ENCODE assay signal across 26 mouse cellular contexts in genomic region chr5:113604758-113605157, GRCm38 (mm10). TPM values are rescaled to one million over a fixed set of nuclear protein-coding genes. Genes with fewer than 3 reads are reported as not detected.
A peak's percentile ranks its signal among the peaks of the same experiment; 100 is the strongest.
DNase-seq lines count a peak whose midpoint lies in the region; ATAC-seq and TF ChIP-seq lines count a peak whose summit lies in the region.
"Had no signal": no experiment of that assay in that cellular context is flagged by ENCODE, and none has a peak within 500 bp of the region (broad histone marks: within the 10 kb centered on the region; RNA-seq: fewer than 3 reads in every experiment).

No protein-coding gene starts in this region.

- H3K36me3 ChIP-seq in lung, embryonic 14.5 days (ENCODE audit: insufficient read depth): no peaks in the 10 kb centered on the region
- H3K36me3 ChIP-seq in testis, adult 2 months (ENCODE audit: control insufficient read depth, insufficient read depth, low read length): no peaks in the 10 kb centered on the region
- no peaks in the 10 kb centered on the region for H3K36me3 ChIP-seq in thymus, adult 2 months (ENCODE audit: control insufficient read depth, insufficient read depth, low read length)
- H3K36me3 ChIP-seq: forebrain, embryonic 12.5 days; forebrain, embryonic 15.5 days; G1E; heart, embryonic 12.5 days; heart, embryonic 15.5 days; hindbrain, embryonic 10.5 days; hindbrain, embryonic 13.5 days had no signal

- WGBS in lung, embryonic 14.5 days: 42% methylated on average over 4 of the region's 4 CpGs
- WGBS in lung, adult 2 months: 58% methylated on average over 4 of the region's 4 CpGs
- 94% methylated on average over 4 of the region's 4 CpGs for WGBS in thymus, adult 2 months

- no peak overlapping the region for H3K27ac ChIP-seq in lung, embryonic 14.5 days (ENCODE audit: low read depth)
- H3K27ac ChIP-seq in testis, adult 2 months (ENCODE audit: control insufficient read depth, insufficient read depth, low read depth, low read length): no peak overlapping the region
- no peak overlapping the region for H3K27ac ChIP-seq in thymus, adult 2 months (ENCODE audit: control insufficient read depth, insufficient read depth, low read length)
- H3K27ac ChIP-seq: forebrain, embryonic 12.5 days; forebrain, embryonic 15.5 days; heart, embryonic 15.5 days; hindbrain, embryonic 10.5 days; hindbrain, embryonic 13.5 days had no signal

- no peak overlapping the region for H3K4me2 ChIP-seq in lung, embryonic 14.5 days
- H3K4me2 ChIP-seq: forebrain, embryonic 12.5 days; forebrain, embryonic 15.5 days; heart, embryonic 12.5 days; heart, embryonic 15.5 days; hindbrain, embryonic 13.5 days had no signal

- peak; percentile 80 for DNase-seq in lung, embryonic 14.5 days
- no peak for DNase-seq in lung, adult 2 months
- no peak for DNase-seq in testis, postnatal 14 days (ENCODE audit: low spot score)
- DNase-seq in lung, postnatal 25 days (ENCODE audit: low spot score): peak; percentile 25
- DNase-seq in thymus, postnatal 36 days: no peak
- no peak for DNase-seq in thymus, adult 2 months
- DNase-seq: adrenal gland, adult 2 months; adrenal gland, postnatal 25 days; B cell, adult 2 months; cerebellum, adult 18-20 months; cerebellum, adult 9-10 months; cerebellum, postnatal 14 days; gastrocnemius, postnatal 25 days; heart, adult 18-20 months; heart, postnatal 10 days; heart, postnatal 36 days had no signal

- H3K4me1 ChIP-seq in lung, embryonic 14.5 days (ENCODE audit: insufficient read depth): peaks cover 15% of the 10 kb centered on the region
- peaks cover 2% of the 10 kb centered on the region for H3K4me1 ChIP-seq in lung, adult 2 months (ENCODE audit: control insufficient read depth, insufficient read depth, low read length)
- no peaks in the 10 kb centered on the region for H3K4me1 ChIP-seq in testis, adult 2 months (ENCODE audit: control insufficient read depth, insufficient read depth, low read length)
- H3K4me1 ChIP-seq in thymus, adult 2 months (replicated peaks; ENCODE audit: control insufficient read depth, insufficient read depth, low read length): no peaks in the 10 kb centered on the region

- peak; percentile 75; the same call in 1 of the 2 replicates for ATAC-seq in lung, embryonic 14.5 days (ENCODE audit: insufficient read depth)
- ATAC-seq: forebrain, embryonic 15.5 days; hindbrain, embryonic 16.5 days; Patski had no signal

- no peak for TF ChIP-seq POLR2A in lung, adult 2 months (IDR thresholded peaks at IDR 0.05; ENCODE audit: borderline replicate concordance, extremely low read depth, low read depth, low read length)
- no peak for TF ChIP-seq POLR2A in testis, adult 2 months (IDR thresholded peaks at IDR 0.05; ENCODE audit: control insufficient read depth, low read depth, low read length)
- no peak for TF ChIP-seq POLR2A in thymus, adult 2 months (IDR thresholded peaks at IDR 0.05; ENCODE audit: control insufficient read depth, extremely low read depth, insufficient read depth, low read length, poor library complexity)

- TF ChIP-seq CTCF in lung, embryonic 14.5 days (IDR thresholded peaks at IDR 0.05; ENCODE audit: low read depth): no peak
- no peak for TF ChIP-seq CTCF in lung, adult 2 months (IDR thresholded peaks at IDR 0.05; ENCODE audit: insufficient read depth, low read length)
- no peak for TF ChIP-seq CTCF in testis, adult 2 months (IDR thresholded peaks at IDR 0.05; ENCODE audit: control insufficient read depth, insufficient read depth, insufficient replicate concordance, low read depth, low read length)
- no peak for TF ChIP-seq CTCF in thymus, adult 2 months (IDR thresholded peaks at IDR 0.05; ENCODE audit: borderline replicate concordance, control insufficient read depth, extremely low read depth, insufficient read depth, low read length, poor library complexity)

- no peaks in the 10 kb centered on the region for H3K9me3 ChIP-seq in lung, embryonic 14.5 days (ENCODE audit: low read depth, low read length)
- H3K9me3 ChIP-seq: forebrain, embryonic 12.5 days; forebrain, embryonic 15.5 days; heart, embryonic 12.5 days; heart, embryonic 15.5 days; hindbrain, embryonic 10.5 days; hindbrain, embryonic 13.5 days had no signal

- H3K27me3 ChIP-seq in lung, embryonic 14.5 days (ENCODE audit: insufficient read depth, low read length): no peaks in the 10 kb centered on the region
- no peaks in the 10 kb centered on the region for H3K27me3 ChIP-seq in testis, adult 2 months (ENCODE audit: control insufficient read depth, insufficient read depth, low read length)
- H3K27me3 ChIP-seq in thymus, adult 2 months (ENCODE audit: control insufficient read depth, insufficient read depth, low read length): no peaks in the 10 kb centered on the region
- H3K27me3 ChIP-seq: forebrain, embryonic 15.5 days; hindbrain, embryonic 13.5 days; Patski had no signal

- no peak overlapping the region for H3K9ac ChIP-seq in lung, embryonic 14.5 days
- H3K9ac ChIP-seq: forebrain, embryonic 12.5 days; forebrain, embryonic 15.5 days; heart, embryonic 12.5 days; heart, embryonic 15.5 days; hindbrain, embryonic 13.5 days had no signal

- H3K4me3 ChIP-seq in lung, embryonic 14.5 days (ENCODE audit: low read depth, low read length): no peak overlapping the region
- no peak overlapping the region for H3K4me3 ChIP-seq in lung, adult 2 months (replicated peaks; ENCODE audit: extremely low read depth, low read depth, low read length)
- peak overlapping the region; percentile 5; the same call in 1 of the 2 replicates for H3K4me3 ChIP-seq in testis, adult 2 months (ENCODE audit: control insufficient read depth, low read depth, low read length)
- no peak overlapping the region for H3K4me3 ChIP-seq in thymus, adult 2 months (ENCODE audit: control insufficient read depth, insufficient read depth, low read length)
- H3K4me3 ChIP-seq: forebrain, embryonic 12.5 days; forebrain, embryonic 15.5 days; heart, embryonic 12.5 days; heart, embryonic 15.5 days; hindbrain, embryonic 10.5 days; hindbrain, embryonic 13.5 days had no signal

RNA-seq across cellular contexts. Expression of gene Cmklr1, which starts 45.5 kb away (rescaled TPM):
- polyA plus RNA-seq in lung, embryonic 14.5 days (2014; fragmentation: Nextera tagmentation; extraction: Ambion mirVana): 8.3 and 11.1 TPM in 2 replicates
- 271 and 341 TPM in 2 replicates for polyA plus RNA-seq in lung, adult 2 months (2012; rRNA removed)
- polyA plus RNA-seq in testis, adult 2 months (2012; rRNA removed): 82.3 and 86.6 TPM in 2 replicates
- 28.8 and 32.6 TPM in 2 replicates for polyA plus RNA-seq in thymus, adult 2 months (2012; rRNA removed)
- polyA plus RNA-seq: G1E, Patski had no signal

Comparison
In these comparisons a context has a peak if more than half of its experiments do, and no peak if none do; other contexts are left out.
1. DNase-seq: peak in lung, embryonic 14.5 days (single experiment) and lung, postnatal 25 days (single experiment); none in lung, adult 2 months (single experiment), testis, postnatal 14 days (single experiment), thymus, postnatal 36 days (0 of 2) and thymus, adult 2 months (single experiment).